Mouse (Mus musculus) cerebellum, adult 2 months (tissue): ENCODE measurements at regions not wholly inside any gene's neighbourhood (a gene's known extent, or its start where the extent isn't known, plus 50 kb on each side); places are given as distances from the start of the nearest gene placed in this dataset.

ENCODE experiments used
- DNase-seq, 2 experiments: peaks; one replicate each; pipeline ENCODE4 v3.0.0; 2021
- H3K27ac ChIP-seq: fragments of 200-500 bp; 2 replicates; pipeline ENCODE4 v1.5.1; 2012; ENCODE audit warnings: low read length, control low read depth, inconsistent platforms; ENCODE audit not compliant: insufficient read depth
- H3K27me3 ChIP-seq: fragments of 200-500 bp; 2 replicates; pipeline ENCODE4 v1.6.1; 2012; ENCODE audit warnings: inconsistent platforms, mild to moderate bottlenecking, low read length, moderate library complexity; ENCODE audit not compliant: control insufficient read depth, insufficient read depth
- H3K4me1 ChIP-seq: fragments of 200-500 bp; 2 replicates; pipeline ENCODE4 v1.6.1; 2011; ENCODE audit warnings: low read length; ENCODE audit not compliant: control insufficient read depth, insufficient read depth
- H3K4me3 ChIP-seq: fragments of 200-500 bp; replicated peaks from 2 replicates; pipeline ENCODE3; 2011; ENCODE audit warnings: mild to moderate bottlenecking, low read depth, low read length, control low read depth; ENCODE audit not compliant: insufficient read depth
- CTCF ChIP-seq: fragments of 200-500 bp; IDR thresholded peaks from 2 replicates; pipeline ENCODE4 v1.5.1; 2011; ENCODE audit warnings: low read depth, mild to moderate bottlenecking, control low read depth, low read length, moderate library complexity, borderline replicate concordance; ENCODE audit not compliant: insufficient read depth
- POLR2A ChIP-seq: fragments of 200-500 bp; IDR thresholded peaks from 2 replicates; pipeline ENCODE4 v1.6.1; 2011; ENCODE audit warnings: low read length, control low read depth, borderline replicate concordance; ENCODE audit not compliant: insufficient read depth
- WGBS: fragments of 180-500 bp; shearing (Covaris S2); methylation state at CpG from one replicate; pipeline ENCODE4 v1.1.7; 2018; 5-methylcytosine and 5-hydroxymethylcytosine counted together

- no peak for DNase-seq
- H3K27ac ChIP-seq: no peak overlapping the region
- H3K27me3 ChIP-seq: no peaks in the 10 kb centered on the region
- 87% methylated on average over 12 of the region's 12 CpGs for WGBS
- no peaks in the 10 kb centered on the region for H3K4me1 ChIP-seq
- H3K4me3 ChIP-seq: no peak overlapping the region
- no peak for TF ChIP-seq CTCF
- TF ChIP-seq POLR2A: no peak
These were observed 579.3 kb upstream of the Nr5a2 start for GRCm38 (mm10) chr1:137539424-137540116.

- Histone ChIP-seq H3K4me1 (no peaks in the 10 kb centered on the region), H3K4me3 (no peak overlapping the region), H3K27ac (no peak overlapping the region), H3K27me3 (no peaks in the 10 kb centered on the region)
- TF ChIP-seq CTCF (no peak), POLR2A (no peak)
- 32% methylated on average over 2 of the region's 2 CpGs for WGBS
- DNase-seq: peak in 1 of 2 experiments; percentile 46
These were observed 554.5 kb upstream of the Nr5a2 start for GRCm38 (mm10) chr1:137514750-137515149.

DNA sequence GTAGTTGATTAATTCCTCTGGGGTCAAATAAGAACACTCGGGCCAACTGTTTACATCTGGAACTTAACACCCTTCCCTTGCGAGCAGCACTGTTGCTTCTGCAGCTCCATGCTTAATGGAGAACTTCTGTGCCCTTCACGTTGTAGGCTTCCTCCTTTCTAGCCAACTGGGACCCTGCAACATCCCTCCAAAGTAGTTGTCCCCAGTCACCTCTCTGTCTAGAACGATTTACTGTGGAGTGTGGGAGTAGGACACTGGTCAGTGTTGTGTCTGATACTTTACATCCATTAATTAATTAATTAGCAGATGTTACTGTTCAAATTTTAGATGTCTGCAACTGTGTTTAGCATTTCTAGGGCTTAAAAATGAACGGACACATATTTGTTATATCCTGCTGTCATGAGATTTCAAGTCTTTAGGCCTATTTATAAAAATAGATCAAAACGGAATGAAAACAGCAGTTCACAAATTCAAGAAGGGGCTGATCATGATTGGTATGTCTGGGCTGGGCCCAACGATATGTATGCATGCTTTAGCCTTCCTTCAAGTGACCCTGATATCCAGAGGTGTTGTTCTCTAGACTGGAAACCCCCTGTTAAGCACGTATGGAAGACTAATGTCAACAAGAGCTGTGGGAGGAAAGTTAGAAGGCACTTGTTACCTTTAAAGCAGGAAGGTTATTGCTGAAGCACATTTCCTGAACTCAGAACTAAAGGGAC is 543.6 kb upstream of the Nr5a2 start:
- TF ChIP-seq CTCF (no peak), POLR2A (no peak)
- 85% methylated on average over 8 of the region's 8 CpGs for WGBS
- no peak for DNase-seq
- Histone ChIP-seq H3K4me1 (no peaks in the 10 kb centered on the region), H3K27me3 (no peaks in the 10 kb centered on the region), H3K27ac (no peak overlapping the region), H3K4me3 (no peak overlapping the region)

GRCm38 (mm10) chr1:137488226-137488625 is 528.0 kb upstream of the Nr5a2 start:
- TF ChIP-seq POLR2A (no peak), CTCF (no peak)
- WGBS: 94% methylated on average over 5 of the region's 5 CpGs
- no peak for DNase-seq

GRCm38 (mm10) chr1:137478459-137478858 is 518.2 kb upstream of the Nr5a2 start:
- Histone ChIP-seq H3K27me3 (no peaks in the 10 kb centered on the region), H3K4me3 (no peak overlapping the region), H3K27ac (no peak overlapping the region), H3K4me1 (no peaks in the 10 kb centered on the region)
- TF ChIP-seq POLR2A (no peak), CTCF (no peak)
- 32% methylated on average over 1 of the region's 1 CpGs for WGBS
- DNase-seq: no peak

More at GRCm38 (mm10) chr1:137488226-137488625, 528.0 kb upstream of the Nr5a2 start:
- H3K4me1 ChIP-seq: no peaks in the 10 kb centered on the region
- H3K27me3 ChIP-seq: no peaks in the 10 kb centered on the region
- no peak overlapping the region for H3K27ac ChIP-seq
- no peak overlapping the region for H3K4me3 ChIP-seq

DNA sequence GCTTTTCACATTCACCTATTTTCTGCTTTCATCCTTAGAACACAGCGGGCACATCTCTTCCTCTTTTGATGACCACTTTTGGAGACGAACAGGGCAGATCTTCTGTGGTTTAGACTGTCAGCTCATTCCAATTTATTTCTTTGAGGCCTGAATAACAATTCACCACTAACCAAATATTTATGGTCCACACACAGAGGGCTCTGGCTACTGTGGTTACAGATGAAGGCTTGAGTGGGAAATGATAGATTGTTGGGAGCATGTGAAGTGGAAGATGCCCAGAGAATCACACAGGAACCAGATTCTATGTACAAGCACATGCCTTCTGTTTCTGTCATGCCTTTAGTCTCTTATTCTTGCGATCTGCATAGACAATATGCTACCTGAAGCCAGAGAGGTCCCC is 517.0 kb upstream of the Nr5a2 start:
- Histone ChIP-seq H3K27ac (no peak overlapping the region), H3K4me1 (no peaks in the 10 kb centered on the region), H3K27me3 (no peaks in the 10 kb centered on the region), H3K4me3 (no peak overlapping the region)
- 87% methylated on average over 3 of the region's 3 CpGs for WGBS
- DNase-seq: no peak
- TF ChIP-seq POLR2A (no peak), CTCF (no peak)

- WGBS: 56% methylated on average over 4 of the region's 4 CpGs
- no peak for DNase-seq
- no peaks in the 10 kb centered on the region for H3K4me1 ChIP-seq
- TF ChIP-seq POLR2A (no peak), CTCF (no peak)
- no peaks in the 10 kb centered on the region for H3K27me3 ChIP-seq
- H3K27ac ChIP-seq: no peak overlapping the region
- no peak overlapping the region for H3K4me3 ChIP-seq
These were observed 514.6 kb upstream of the Nr5a2 start for GRCm38 (mm10) chr1:137474858-137475257.
